Mouse (Mus musculus): ENCODE measurements around the gene Pan3. TPM values are rescaled to one million over a fixed set of nuclear protein-coding genes. Genes with fewer than 3 reads are reported as not detected.

The Pan3 gene
- 61.7 TPM for polyA plus RNA-seq (2014; fragmentation: Illumina TruSeq; extraction: RNeasy Lipid Tissue Mini Kit (QIAGEN cat#74804); ENCODE audit: low read depth, low replicate concordance)

GRCm38 (mm10) chr5:147429535-147430305 is at the start of gene Pan3:
Gene Pan3, plus strand, starts transcription at chr5:147430161.

GRCm38 (mm10) chr5:147399843-147400504 is 30.0 kb upstream of the Pan3 start, which contains the start of gene Flt3:
Gene Flt3, minus strand, starts transcription at chr5:147400489.

Other genes starting within 250 kb of the Pan3 start
- not detected for gene Gsx1, start 241.5 kb upstream of the Pan3 start, polyA plus RNA-seq (2014; fragmentation: Illumina TruSeq; extraction: RNeasy Lipid Tissue Mini Kit (QIAGEN cat#74804); ENCODE audit: low read depth, low replicate concordance)
- gene Pdx1, start 160.2 kb upstream of the Pan3 start, polyA plus RNA-seq (2014; fragmentation: Illumina TruSeq; extraction: RNeasy Lipid Tissue Mini Kit (QIAGEN cat#74804); ENCODE audit: low read depth, low replicate concordance), result not detected
- gene Cdx2, start 122.9 kb upstream of the Pan3 start, polyA plus RNA-seq (2014; fragmentation: Illumina TruSeq; extraction: RNeasy Lipid Tissue Mini Kit (QIAGEN cat#74804); ENCODE audit: low read depth, low replicate concordance), result not detected
- gene Urad, start 107.7 kb upstream of the Pan3 start, polyA plus RNA-seq (2014; fragmentation: Illumina TruSeq; extraction: RNeasy Lipid Tissue Mini Kit (QIAGEN cat#74804); ENCODE audit: low read depth, low replicate concordance), result not detected
- 0.17 TPM for gene Flt3, start 29.7 kb upstream of the Pan3 start, polyA plus RNA-seq (2014; fragmentation: Illumina TruSeq; extraction: RNeasy Lipid Tissue Mini Kit (QIAGEN cat#74804); ENCODE audit: low read depth, low replicate concordance)

All from adrenal gland, adult 10 weeks (tissue).